Mouse (Mus musculus) bone marrow macrophage, adult 2 months (primary cell): ENCODE measurements around the gene Hlf.

Experiments used
- CTCF ChIP-seq: IDR thresholded peaks from 2 replicates; pipeline ENCODE4 v1.5.1; 2012; ENCODE audit warnings: low read depth, mild to moderate bottlenecking, low read length, moderate library complexity
- POLR2A ChIP-seq: IDR thresholded peaks from 2 replicates; pipeline ENCODE4 v1.6.1; 2012; ENCODE audit warnings: mild to moderate bottlenecking, low read depth, low read length, borderline replicate concordance

- TF ChIP-seq POLR2A (no peak), CTCF (no peak)
Measured at GRCm38 (mm10) chr11:90314606-90315005, 76.1 kb downstream of the Hlf start.
